ENCODE assay signal across 8 mouse cellular contexts in genomic region chr6:115123262-115124201, GRCm38 (mm10). TPM values are rescaled to one million over a fixed set of nuclear protein-coding genes. Genes with fewer than 3 reads are reported as not detected.
A peak's percentile ranks its signal among the peaks of the same experiment; 100 is the strongest.
DNase-seq lines count a peak whose midpoint lies in the region; ATAC-seq lines count a peak whose summit lies in the region.

No protein-coding gene starts in this region.

- no peaks in the 10 kb centered on the region for H3K36me3 ChIP-seq in forebrain, embryonic 13.5 days (ENCODE audit: poor library complexity, severe bottlenecking)
- no peaks in the 10 kb centered on the region for H3K36me3 ChIP-seq in hindbrain, embryonic 12.5 days
- no peaks in the 10 kb centered on the region for H3K36me3 ChIP-seq in limb, embryonic 13.5 days
- no peaks in the 10 kb centered on the region for H3K36me3 ChIP-seq in midbrain, embryonic 16.5 days (ENCODE audit: control insufficient read depth, insufficient read depth, low read length)

- H3K9me3 ChIP-seq in forebrain, embryonic 13.5 days (replicated peaks) = no peaks in the 10 kb centered on the region
- no peaks in the 10 kb centered on the region for H3K9me3 ChIP-seq in hindbrain, embryonic 12.5 days (replicated peaks)
- H3K9me3 ChIP-seq in limb, embryonic 13.5 days = no peaks in the 10 kb centered on the region
- no peaks in the 10 kb centered on the region for H3K9me3 ChIP-seq in midbrain, embryonic 16.5 days (replicated peaks; ENCODE audit: control insufficient read depth, low read length, poor library complexity, severe bottlenecking)

- peaks cover 55% of the 10 kb centered on the region for H3K4me1 ChIP-seq in forebrain, embryonic 13.5 days
- peaks cover 38% of the 10 kb centered on the region for H3K4me1 ChIP-seq in hindbrain, embryonic 12.5 days
- H3K4me1 ChIP-seq in limb, embryonic 13.5 days = peaks cover 15% of the 10 kb centered on the region; the same call in 1 of the 2 replicates
- peaks cover 38% of the 10 kb centered on the region for H3K4me1 ChIP-seq in midbrain, embryonic 16.5 days (ENCODE audit: control insufficient read depth, insufficient read depth, low read length)

- peak overlapping the region; percentile 26; the same call in 1 of the 2 replicates for H3K4me2 ChIP-seq in forebrain, embryonic 13.5 days
- H3K4me2 ChIP-seq in hindbrain, embryonic 12.5 days (replicated peaks) = peak overlapping the region; percentile 32
- peak overlapping the region; percentile 35 for H3K4me2 ChIP-seq in limb, embryonic 13.5 days (replicated peaks)
- peak overlapping the region; percentile 26 for H3K4me2 ChIP-seq in midbrain, embryonic 16.5 days (ENCODE audit: low read length)

- no peaks in the 10 kb centered on the region for H3K27me3 ChIP-seq in forebrain, embryonic 13.5 days
- no peaks in the 10 kb centered on the region for H3K27me3 ChIP-seq in hindbrain, embryonic 12.5 days
- no peaks in the 10 kb centered on the region; the same call in 1 of the 2 replicates for H3K27me3 ChIP-seq in limb, embryonic 13.5 days
- no peaks in the 10 kb centered on the region for H3K27me3 ChIP-seq in midbrain, embryonic 16.5 days (ENCODE audit: control insufficient read depth, insufficient read depth, low read depth, low read length)

- H3K9ac ChIP-seq in forebrain, embryonic 13.5 days = no peak overlapping the region
- no peak overlapping the region for H3K9ac ChIP-seq in hindbrain, embryonic 12.5 days
- no peak overlapping the region for H3K9ac ChIP-seq in limb, embryonic 13.5 days
- H3K9ac ChIP-seq in midbrain, embryonic 16.5 days (ENCODE audit: low read depth, low read length) = no peak overlapping the region

- 15% methylated on average over 10 of the region's 10 CpGs for WGBS in forebrain, embryonic 13.5 days
- 13% methylated on average over 10 of the region's 10 CpGs for WGBS in hindbrain, embryonic 12.5 days
- 22% methylated on average over 10 of the region's 10 CpGs for WGBS in limb, embryonic 13.5 days
- 14% methylated on average over 10 of the region's 10 CpGs for WGBS in midbrain, embryonic 16.5 days

- no peak overlapping the region for H3K4me3 ChIP-seq in forebrain, embryonic 13.5 days
- no peak overlapping the region for H3K4me3 ChIP-seq in hindbrain, embryonic 12.5 days
- no peak overlapping the region for H3K4me3 ChIP-seq in limb, embryonic 13.5 days
- H3K4me3 ChIP-seq in midbrain, embryonic 16.5 days (ENCODE audit: low read depth, low read length) = no peak overlapping the region

- peak; percentile 40; the same call in 1 of the 2 replicates for ATAC-seq in cerebellum, adult (ENCODE audit: insufficient number of reproducible peaks, low FRiP score, low TSS enrichment)
- peak; percentile 93 for ATAC-seq in forebrain, embryonic 13.5 days
- ATAC-seq in hindbrain, embryonic 12.5 days (ENCODE audit: low FRiP score) = peak; percentile 94
- ATAC-seq in limb, embryonic 13.5 days (ENCODE audit: low FRiP score, low read depth) = peak; percentile 73; the same call in 1 of the 2 replicates
- peak; percentile 83 for ATAC-seq in midbrain, embryonic 16.5 days

- peak overlapping the region; percentile 87 for H3K27ac ChIP-seq in forebrain, embryonic 13.5 days
- H3K27ac ChIP-seq in hindbrain, embryonic 12.5 days = peak overlapping the region; percentile 89
- H3K27ac ChIP-seq in limb, embryonic 13.5 days = no peak overlapping the region
- peak overlapping the region; percentile 73 for H3K27ac ChIP-seq in midbrain, embryonic 16.5 days (ENCODE audit: low read length)

- no peak for DNase-seq in cerebellum, adult 8-10 months
- DNase-seq in brain, adult 2 months (ENCODE audit: low read depth, low spot score) = peak; percentile 93
- DNase-seq in thymus, postnatal 4 days = peak; percentile 80

RNA-seq across cellular contexts. Expression of gene Syn2, which starts 11.2 kb away (rescaled TPM):
- polyA plus RNA-seq in forebrain, embryonic 13.5 days (2015; fragmentation: Nextera tagmentation; extraction: Ambion mirVana) = 15.6 and 18.3 TPM in 2 replicates
- polyA plus RNA-seq in hindbrain, embryonic 12.5 days (2016; fragmentation: Nextera tagmentation; extraction: Ambion mirVana) = 13.2 and 15.4 TPM in 2 replicates
- 0.79 and 1.1 TPM in 2 replicates for polyA plus RNA-seq in limb, embryonic 13.5 days (2015; fragmentation: Nextera tagmentation; extraction: Ambion mirVana)
- polyA plus RNA-seq in midbrain, embryonic 16.5 days (2015; fragmentation: Nextera tagmentation; extraction: Ambion mirVana) = 45.1 and 59.3 TPM in 2 replicates

Comparison
In these comparisons a context has a peak if more than half of its experiments do, and no peak if none do; other contexts are left out.
1. ATAC-seq: peak in every context shown above with its lines; median percentile 94 in hindbrain, embryonic 12.5 days; 93 in forebrain, embryonic 13.5 days; 83 in midbrain, embryonic 16.5 days; 73 in limb, embryonic 13.5 days; 40 in cerebellum, adult.